ENCODE assay signal across 8 mouse cellular contexts in the genomic region with DNA sequence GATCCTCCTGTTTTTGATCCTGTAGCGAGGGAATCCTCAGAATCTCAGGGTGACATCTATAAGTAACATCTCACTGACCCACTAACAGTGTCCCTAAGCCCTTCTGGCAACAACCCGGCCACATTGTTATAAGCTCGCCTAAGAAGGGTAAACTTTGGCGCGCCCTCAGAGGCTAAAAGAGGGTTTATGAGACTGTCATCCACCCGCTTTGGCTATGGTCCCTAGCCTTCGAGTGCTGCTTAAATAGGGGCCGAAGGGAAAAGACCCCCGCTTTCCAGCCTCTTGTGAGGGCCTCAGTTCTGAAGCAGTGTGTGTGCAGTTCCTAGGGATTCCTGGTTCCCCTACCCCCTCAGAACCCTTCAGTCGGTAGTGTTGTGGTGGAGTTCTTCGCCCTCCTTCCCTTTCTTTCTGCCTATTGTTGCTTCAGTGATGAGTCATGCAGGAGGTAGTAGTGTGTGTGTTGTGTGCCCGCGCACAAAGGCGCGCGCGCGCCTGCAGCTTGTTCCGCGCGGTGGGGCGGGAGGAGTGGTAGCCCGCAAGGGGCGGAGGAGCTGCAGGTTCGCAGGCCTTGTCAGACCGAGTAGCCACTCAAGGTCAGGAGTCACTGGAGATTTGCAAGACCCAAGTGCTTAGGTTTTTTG. TPM values are rescaled to one million over a fixed set of nuclear protein-coding genes. Genes with fewer than 3 reads are reported as not detected.
A peak's percentile ranks its signal among the peaks of the same experiment; 100 is the strongest.
DNase-seq lines count a peak whose midpoint lies in the region; ATAC-seq and TF ChIP-seq lines count a peak whose summit lies in the region.

No protein-coding gene starts in this region.

- peak overlapping the region; percentile 87 for H3K4me2 ChIP-seq in intestine, embryonic 15.5 days (replicated peaks)
- peak overlapping the region; percentile 83 for H3K4me2 ChIP-seq in midbrain, postnatal 0 days (ENCODE audit: low read depth, low read length, poor library complexity, severe bottlenecking)

- H3K79me2 ChIP-seq in liver, adult 2 months (ENCODE audit: control insufficient read depth, insufficient read depth, low read length): peaks cover 35% of the 10 kb centered on the region

- ATAC-seq in frontal cortex, adult (ENCODE audit: low TSS enrichment): peak; percentile 4; the same call in 1 of the 2 replicates
- peak; percentile 1; the same call in 1 of the 2 replicates for ATAC-seq in intestine, embryonic 15.5 days
- ATAC-seq in midbrain, postnatal 0 days (ENCODE audit: low FRiP score): no peak

- peak overlapping the region; percentile 73 for H3K4me3 ChIP-seq in intestine, embryonic 15.5 days (replicated peaks)
- peak overlapping the region; percentile 38 for H3K4me3 ChIP-seq in liver, adult 2 months (ENCODE audit: insufficient read depth, low read depth, low read length)
- H3K4me3 ChIP-seq in midbrain, postnatal 0 days (ENCODE audit: low read depth, low read length): peak overlapping the region; percentile 69

- TF ChIP-seq POLR2A in liver, adult 2 months (IDR thresholded peaks at IDR 0.05; ENCODE audit: extremely low read depth, insufficient read depth, low read length): no peak

- no peak for DNase-seq in frontal cortex, postnatal 14 days (ENCODE audit: low spot score in 2 of 2)
- DNase-seq in cerebellum, adult 9-10 months: peak; percentile 81
- DNase-seq in gastrocnemius, postnatal 14 days: peak; percentile 64
- peak; percentile 43 for DNase-seq in liver, adult 2 months (ENCODE audit: extremely low read depth, low read depth, low spot score)
- peak; percentile 71 for DNase-seq in midbrain, postnatal 0 days (ENCODE audit: low spot score)
- peak; percentile 65 to 74 for DNase-seq in spleen, postnatal 36 days (ENCODE audit: low spot score in 2 of 2)

- no peak for TF ChIP-seq CTCF in liver, adult 2 months (IDR thresholded peaks at IDR 0.05; ENCODE audit: low read depth, low read length)
- TF ChIP-seq CTCF in midbrain, postnatal 0 days (IDR thresholded peaks at IDR 0.05): no peak

- H3K9ac ChIP-seq in intestine, embryonic 15.5 days: peak overlapping the region; percentile 73
- peak overlapping the region; percentile 51 for H3K9ac ChIP-seq in liver, adult 2 months (ENCODE audit: low read depth, low read length)
- H3K9ac ChIP-seq in midbrain, postnatal 0 days (replicated peaks; ENCODE audit: low read length, poor library complexity, severe bottlenecking): peak overlapping the region; percentile 80

- H3K36me3 ChIP-seq in intestine, embryonic 15.5 days: no peaks in the 10 kb centered on the region
- H3K36me3 ChIP-seq in liver, adult 2 months (ENCODE audit: control insufficient read depth, insufficient read depth, low read length): no peaks in the 10 kb centered on the region
- H3K36me3 ChIP-seq in midbrain, postnatal 0 days (ENCODE audit: insufficient read depth, low read length): no peaks in the 10 kb centered on the region

- no peaks in the 10 kb centered on the region for H3K27me3 ChIP-seq in intestine, embryonic 15.5 days (replicated peaks)
- no peaks in the 10 kb centered on the region for H3K27me3 ChIP-seq in liver, adult 2 months (ENCODE audit: control insufficient read depth, insufficient read depth, low read length)
- no peaks in the 10 kb centered on the region for H3K27me3 ChIP-seq in midbrain, postnatal 0 days (ENCODE audit: insufficient read depth, low read length)

- no peaks in the 10 kb centered on the region for H3K9me3 ChIP-seq in intestine, embryonic 15.5 days
- H3K9me3 ChIP-seq in midbrain, postnatal 0 days (ENCODE audit: low read length): no peaks in the 10 kb centered on the region

- peak overlapping the region; percentile 96 for H3K27ac ChIP-seq in intestine, embryonic 15.5 days
- H3K27ac ChIP-seq in liver, adult 2 months (replicated peaks; ENCODE audit: insufficient read depth, low read depth, low read length): peak overlapping the region; percentile 80
- H3K27ac ChIP-seq in midbrain, postnatal 0 days (ENCODE audit: low read depth, low read length): peak overlapping the region; percentile 91

- intact Hi-C loops in gastrocnemius, postnatal 14 days (cut with DNase I; ENCODE audit: low total_unique reads): no loop called here

- 1% methylated on average over 26 of the region's 26 CpGs for WGBS in intestine, embryonic 15.5 days
- WGBS in liver, adult 2 months: 2% methylated on average over 26 of the region's 26 CpGs
- under 1% methylated on average over 26 of the region's 26 CpGs for WGBS in midbrain, postnatal 0 days

- H3K4me1 ChIP-seq in intestine, embryonic 15.5 days (replicated peaks): peaks cover 50% of the 10 kb centered on the region
- peaks cover 33% of the 10 kb centered on the region for H3K4me1 ChIP-seq in liver, adult 2 months (ENCODE audit: control insufficient read depth, insufficient read depth, low read length)
- peaks cover 11% of the 10 kb centered on the region for H3K4me1 ChIP-seq in midbrain, postnatal 0 days (ENCODE audit: insufficient read depth, low read length)

RNA-seq across cellular contexts. Expression of a gene that starts 1.9 kb away (rescaled TPM):
- 1 to 10 TPM; 5.4 to 6.1 TPM for total RNA-seq in gastrocnemius, postnatal 14 days (2021)
- polyA plus RNA-seq in intestine, embryonic 15.5 days (2015; fragmentation: Nextera tagmentation; extraction: Ambion mirVana): 4.8 and 5.0 TPM in 2 replicates
- total RNA-seq in liver, adult 2 months (2014; rRNA removed): 1.0 and 1.1 TPM in 2 replicates
- polyA plus RNA-seq in liver, adult 2 months (2012; rRNA removed): 4.1 and 4.7 TPM in 2 replicates
- total RNA-seq in midbrain, postnatal 0 days (2014; rRNA removed): 17.6 and 18.6 TPM in 2 replicates
- polyA plus RNA-seq in midbrain, postnatal 0 days (2015; fragmentation: Nextera tagmentation; extraction: Ambion mirVana): 7.4 and 8.4 TPM in 2 replicates

Comparison
In these comparisons a context has a peak if more than half of its experiments do, and no peak if none do; other contexts are left out.
1. DNase-seq: peak in cerebellum, adult 9-10 months (single experiment), gastrocnemius, postnatal 14 days (single experiment), liver, adult 2 months (single experiment), midbrain, postnatal 0 days (single experiment) and spleen, postnatal 36 days (2 of 2); none in frontal cortex, postnatal 14 days (0 of 2).
2. Peak in every context shown above with its lines, with median percentiles within 50 percentile points of each other: H3K27ac ChIP-seq, H3K4me3 ChIP-seq and H3K9ac ChIP-seq.